Mouse (Mus musculus) retina, adult 2 months (tissue): ENCODE data around the gene Fbxo42.
"Not testable (repeated sequence)": the region's sequence is repeated elsewhere in the genome, so short reads cannot be mapped to it uniquely, and the experiment has no call there.

Experiments
- DNase-seq: peaks from one replicate; pipeline ENCODE4 v3.0.0-alpha.2; 2012; ENCODE audit warnings: low read depth, low spot score

Gene Fbxo42

DNA sequence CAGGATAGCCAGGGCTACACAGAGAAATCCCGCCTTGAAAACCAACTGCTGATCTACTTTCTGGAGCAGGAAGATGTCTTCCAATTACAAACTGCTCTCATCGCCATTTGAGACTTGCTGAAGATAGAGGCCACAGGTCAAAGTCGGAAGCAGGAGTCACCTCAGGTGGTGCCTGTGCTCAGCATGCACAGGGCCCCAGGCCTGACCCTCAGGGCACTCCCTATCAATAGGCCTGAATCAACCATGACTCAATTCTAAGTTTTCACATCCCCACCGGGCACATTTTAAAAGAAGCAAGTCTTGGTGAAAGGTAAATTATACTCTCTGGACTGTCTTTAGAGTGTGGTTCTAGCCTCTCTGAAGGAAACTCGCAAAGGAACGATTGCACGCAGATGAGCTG, 11.6 kb upstream of the Fbxo42 start:
- no peak for DNase-seq

GRCm38 (mm10) chr4:141137740-141138139, 10.0 kb upstream of the Fbxo42 start:
- not testable (repeated sequence) for DNase-seq

DNA sequence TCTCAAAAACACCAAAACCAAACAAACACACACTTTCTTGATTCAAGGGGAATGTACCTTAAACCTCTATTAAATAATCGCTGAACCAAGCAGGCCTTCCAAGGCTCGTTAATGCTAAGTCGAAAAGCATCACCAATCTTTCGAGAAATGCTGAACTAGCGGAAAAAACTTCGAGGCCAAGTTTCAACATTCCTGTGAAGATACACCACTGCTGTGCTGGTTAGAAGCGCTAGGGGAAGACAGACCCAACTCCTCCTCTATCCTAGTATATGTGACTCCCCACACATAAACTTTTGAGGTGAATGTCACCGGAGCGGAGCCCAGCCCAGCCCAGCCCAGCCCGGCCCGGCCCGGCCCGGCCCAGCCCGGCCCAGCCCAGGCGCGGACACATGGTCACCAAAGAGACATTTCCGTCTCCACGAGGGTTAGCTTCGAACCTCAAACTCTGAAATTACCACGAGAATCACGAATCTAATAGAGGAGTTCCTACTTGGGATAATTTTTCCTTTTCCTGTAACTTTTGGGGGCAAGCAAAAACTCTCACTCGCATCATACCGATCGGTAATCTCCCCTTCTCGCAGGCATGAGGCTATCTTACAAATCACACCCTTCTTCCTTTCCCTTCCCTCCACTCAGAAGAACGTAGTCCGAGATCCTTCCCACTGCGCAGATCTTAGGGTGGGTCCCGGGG, 9.1 kb upstream of the Fbxo42 start:
- DNase-seq = no peak

DNA sequence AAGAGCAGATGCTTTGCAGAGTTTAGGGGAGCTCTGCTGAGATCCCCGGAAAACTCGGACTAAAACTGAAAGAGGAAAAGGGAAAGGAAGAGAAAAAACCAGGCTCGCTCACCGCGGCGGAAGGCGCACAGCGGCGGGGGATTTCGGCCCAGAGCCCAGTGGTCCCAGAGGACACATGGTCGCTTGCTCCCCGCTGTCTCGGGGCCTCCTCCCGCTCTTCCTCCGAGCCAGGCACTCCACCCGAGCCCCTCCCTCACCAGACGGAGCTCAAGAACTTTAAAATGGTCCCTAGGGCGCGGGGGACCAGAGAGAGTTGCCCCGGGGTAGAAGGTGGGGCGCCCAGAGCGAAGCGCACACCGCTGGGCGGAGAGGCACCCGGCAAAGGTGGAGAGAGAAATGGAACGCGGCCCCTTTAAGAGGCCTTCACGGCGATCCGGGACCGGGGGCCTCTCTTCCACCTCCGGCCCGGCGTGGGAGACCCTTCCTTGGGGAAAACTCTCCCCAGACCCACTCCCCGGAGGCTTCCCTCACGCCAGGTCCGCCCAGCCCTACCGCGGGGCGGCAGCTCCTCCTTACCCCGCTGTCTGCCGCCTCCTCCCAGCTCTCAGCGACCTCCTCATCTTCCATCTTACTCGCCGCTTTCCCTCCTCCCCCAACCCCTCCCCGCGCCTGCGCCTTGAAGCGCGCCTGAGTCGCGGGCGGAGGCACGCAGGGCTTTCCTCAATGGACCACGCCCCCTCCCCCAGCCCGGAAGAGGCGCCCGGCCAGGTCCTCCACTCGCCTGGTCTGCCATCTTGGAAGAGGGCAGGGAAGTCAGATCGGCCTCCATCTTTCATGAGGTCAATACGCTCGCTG, 8.4 kb upstream of the Fbxo42 start, which contains the start of gene Szrd1:
Szrd1 (minus strand) TSS at position 660 of the 855 bp plus-strand sequence.
- DNase-seq = peak; percentile 97

GRCm38 (mm10) chr4:141140354-141140753, 7.4 kb upstream of the Fbxo42 start:
- DNase-seq = not testable (repeated sequence)

DNA sequence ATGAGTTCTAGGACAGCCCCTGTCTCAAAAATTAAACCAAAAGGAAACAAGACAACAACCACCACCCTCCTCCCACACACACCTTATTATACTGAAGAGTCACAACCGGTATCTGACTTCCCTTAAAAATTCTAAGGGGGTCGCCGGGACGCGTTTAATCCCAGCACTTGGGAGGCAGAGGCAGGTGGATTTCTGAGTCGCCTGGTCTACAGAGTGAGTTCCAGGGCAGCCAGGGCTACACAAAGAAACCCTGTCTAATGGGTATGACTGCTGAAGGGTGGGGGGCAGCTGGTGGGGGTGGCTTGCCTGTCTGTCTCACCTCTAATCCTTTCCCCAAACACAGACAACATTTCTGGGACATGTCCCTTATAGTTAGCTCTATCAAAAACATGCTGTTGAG, 6.7 kb upstream of the Fbxo42 start:
- no peak for DNase-seq

- peak; percentile 41 for DNase-seq
Observed at GRCm38 (mm10) chr4:141142285-141142811, 5.4 kb upstream of the Fbxo42 start.

DNA sequence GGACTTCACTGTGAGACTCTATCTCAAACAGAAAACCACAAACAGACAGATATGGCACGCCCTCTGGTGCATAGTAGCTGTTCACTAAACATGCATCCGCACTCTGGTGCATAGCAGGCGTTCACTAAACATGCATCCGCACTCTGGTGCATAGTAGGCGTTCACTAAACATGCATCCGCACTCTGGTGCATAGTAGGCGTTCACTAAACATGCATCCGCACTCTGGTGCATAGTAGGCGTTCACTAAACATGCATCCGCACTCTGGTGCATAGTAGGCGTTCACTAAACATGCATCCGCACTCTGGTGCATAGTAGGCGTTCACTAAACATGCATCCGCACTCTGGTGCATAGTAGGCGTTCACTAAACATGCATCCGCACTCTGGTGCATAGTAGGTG, 2.6 kb upstream of the Fbxo42 start:
- not testable (repeated sequence) for DNase-seq

GRCm38 (mm10) chr4:141146491-141147033, 1.2 kb upstream of the Fbxo42 start:
- DNase-seq = no peak

GRCm38 (mm10) chr4:141148009-141148801, 492 bp downstream of the Fbxo42 start:
- DNase-seq = no peak

- no peak for DNase-seq
Observed at GRCm38 (mm10) chr4:141149116-141149515, 1.4 kb downstream of the Fbxo42 start.

GRCm38 (mm10) chr4:141157485-141157884, 9.8 kb downstream of the Fbxo42 start:
- no peak for DNase-seq

DNA sequence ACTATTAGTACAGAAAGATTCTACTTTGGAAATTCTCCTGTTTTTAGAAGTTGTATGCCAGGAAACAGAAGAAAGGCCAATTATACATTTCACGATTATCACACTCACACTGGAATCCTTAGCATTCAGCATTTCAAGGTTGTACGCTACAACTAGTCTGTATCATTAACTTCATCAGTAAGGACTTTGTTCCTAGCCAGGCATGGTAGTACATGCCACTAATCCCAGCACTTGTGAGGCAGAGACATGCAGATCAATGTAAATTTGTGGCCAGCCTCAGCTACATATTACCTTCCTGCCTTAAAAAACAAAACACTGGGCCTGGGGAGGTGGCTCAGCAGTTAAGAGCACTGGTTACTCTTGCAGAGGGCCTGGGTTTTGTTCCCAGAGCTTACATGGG, 10.9 kb downstream of the Fbxo42 start:
- no peak for DNase-seq

DNA sequence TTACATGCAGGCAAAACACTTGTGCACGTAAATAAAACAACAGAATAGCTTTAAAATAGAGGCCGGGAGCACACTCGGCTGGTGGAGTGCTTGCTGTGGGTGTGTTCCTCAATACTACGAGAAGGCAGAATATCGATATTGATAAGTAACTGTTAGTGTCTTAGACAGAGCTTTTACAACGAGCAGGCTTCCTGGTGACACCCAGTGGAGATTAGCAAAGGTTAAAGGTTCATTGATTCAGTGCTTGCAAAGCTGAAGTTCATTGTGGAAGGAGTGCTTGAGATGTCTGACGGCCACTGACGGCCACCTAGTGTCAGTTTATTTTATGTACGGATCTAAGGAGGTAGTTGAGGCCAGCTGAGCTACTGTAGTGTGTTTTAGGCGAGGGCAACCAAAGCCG, 11.4 kb downstream of the Fbxo42 start:
- DNase-seq = no peak

DNA sequence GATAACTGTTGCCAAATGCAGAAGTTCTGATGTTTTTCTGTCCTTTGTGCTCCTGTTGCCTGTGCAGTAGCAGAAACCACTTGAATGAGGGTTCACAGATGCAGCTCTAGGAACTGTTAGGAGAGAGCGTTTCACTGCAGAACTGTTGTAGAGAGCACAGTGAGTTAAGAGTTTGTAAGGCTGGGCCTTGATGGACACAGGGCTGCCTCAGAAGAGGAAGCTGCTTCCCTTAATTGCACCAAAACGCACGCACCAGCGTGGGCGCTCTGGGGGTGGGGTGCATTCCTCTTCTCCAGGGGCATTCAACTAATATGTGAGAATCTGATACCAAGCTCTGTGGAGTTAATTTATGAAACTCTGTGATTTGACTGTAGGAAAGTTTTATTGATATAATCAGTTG, 12.0 kb downstream of the Fbxo42 start:
- DNase-seq = no peak

- DNase-seq = no peak
Observed at GRCm38 (mm10) chr4:141160193-141160592, 12.5 kb downstream of the Fbxo42 start.

DNA sequence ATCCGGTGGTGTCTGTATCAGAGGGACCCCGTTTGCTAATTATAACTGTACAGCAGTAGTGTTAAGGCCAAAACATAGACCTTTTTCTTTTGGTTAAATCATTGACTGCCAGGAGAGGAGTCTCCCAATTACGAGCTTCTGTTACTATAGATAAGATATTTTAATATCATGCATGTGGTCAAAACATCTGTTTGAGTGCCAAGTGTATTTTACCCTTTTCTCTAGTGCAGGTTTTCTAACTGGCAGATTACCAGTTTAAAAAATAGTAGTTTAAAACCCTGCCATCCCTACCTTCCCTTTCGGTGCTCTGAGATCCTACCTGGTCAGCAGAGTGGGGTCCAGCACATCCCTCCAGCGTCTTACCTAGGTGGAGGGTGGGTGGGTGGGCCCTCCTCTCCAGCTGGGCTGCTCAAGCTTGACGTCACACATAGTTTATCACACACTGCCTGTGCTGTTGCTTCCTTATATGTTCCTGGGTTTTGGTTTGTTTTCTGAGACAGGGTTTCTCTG, 14.0 kb downstream of the Fbxo42 start:
- DNase-seq = no peak

DNA sequence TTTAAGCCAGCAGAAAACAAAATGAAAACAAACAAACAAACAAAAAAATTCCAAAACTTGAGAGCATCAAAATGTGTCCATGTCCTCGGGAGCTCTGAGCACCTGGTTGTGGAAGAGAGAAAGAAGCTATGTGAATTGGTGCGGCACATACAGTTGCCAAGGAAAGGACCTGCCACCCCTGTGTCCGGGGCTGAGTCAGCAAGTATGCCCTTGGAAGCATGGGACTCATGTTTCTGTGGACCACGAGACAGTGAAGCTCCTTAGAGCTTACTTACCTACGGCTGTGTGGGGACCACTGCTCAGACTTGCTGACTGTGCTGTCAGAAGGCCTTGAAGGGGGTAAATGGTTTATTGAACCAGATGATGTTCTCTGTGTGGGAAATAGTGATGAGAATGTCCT, 16.0 kb downstream of the Fbxo42 start:
- DNase-seq = no peak

- DNase-seq = no peak
Observed at GRCm38 (mm10) chr4:141165744-141166292, 18.1 kb downstream of the Fbxo42 start.

GRCm38 (mm10) chr4:141167156-141167555, 19.4 kb downstream of the Fbxo42 start:
- DNase-seq = no peak

DNA sequence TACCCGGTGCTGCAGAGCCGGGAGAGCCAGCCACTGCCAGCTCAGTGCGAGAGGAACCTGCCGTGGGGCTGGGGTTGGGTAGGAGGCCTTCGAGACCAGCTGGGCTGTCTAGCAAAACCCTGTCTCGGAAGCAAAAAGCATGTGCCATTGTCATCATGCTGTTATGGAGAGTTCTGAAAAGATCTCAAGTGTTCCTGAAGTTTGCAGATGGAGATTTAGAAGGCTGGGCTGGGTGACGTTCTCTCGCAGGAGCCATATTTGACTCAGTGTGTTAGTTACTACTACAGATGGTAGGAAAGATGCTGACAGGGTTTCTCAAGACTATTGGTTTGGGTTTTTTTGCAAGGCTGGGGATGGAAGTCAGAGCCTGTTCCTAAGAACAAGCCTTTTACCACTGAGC, 24.4 kb downstream of the Fbxo42 start:
- DNase-seq = no peak
